Mouse (Mus musculus) hematopoietic stem cell, adult 5-6 weeks (primary cell): ENCODE measurements around the gene Pthlh. TPM values are rescaled to one million over a fixed set of nuclear protein-coding genes. Genes with fewer than 3 reads are reported as not detected.

Experiments used
- ATAC-seq, 2 experiments: fragments of 125-278 bp in 1 of 2; replicated peaks in 1 of 2; 2 replicates each; pipeline ENCODE4 v1.8.0; 2016 to 2017; ENCODE audit warnings: inconsistent platforms in 2 of 2, mild to moderate bottlenecking in 2 of 2, moderate number of reproducible peaks in 2 of 2, low read depth in 1 of 2, moderate TSS enrichment in 1 of 2; ENCODE audit not compliant: low FRiP score in 2 of 2, poor library complexity in 2 of 2, severe bottlenecking in 2 of 2, insufficient read depth in 1 of 2, low TSS enrichment in 1 of 2
- total RNA-seq: library from RNA; stranded (forward); fragments of 172-1452, 232-1000 nt; gene quantifications from 2 replicates; pipeline ENCODE4 v1.2.3, GENCODE M21; 2017

Pthlh gene
- total RNA-seq, 1 experiment from 2014 or later: not detected

- ATAC-seq: no peak
Observed at GRCm38 (mm10) chr6:147219099-147219498, 44.9 kb downstream of the Pthlh start.

GRCm38 (mm10) chr6:147216156-147216555 is 47.8 kb downstream of the Pthlh start:
- ATAC-seq: no peak

- ATAC-seq: no peak
Observed at GRCm38 (mm10) chr6:147207821-147208330, 56.1 kb downstream of the Pthlh start.

Other genes with a start within 250 kb of the Pthlh start
- gene Rep15, start 231.6 kb downstream of the Pthlh start, total RNA-seq: 1.5 TPM in 1 of 2 replicates, not detected in the other
- 43.6 and 70.9 TPM in 2 replicates for gene Mrps35, start 221.4 kb downstream of the Pthlh start, total RNA-seq
- gene Mansc4, start 177.2 kb downstream of the Pthlh start, total RNA-seq: not detected in 2 replicates
- gene Klhl42, start 172.8 kb downstream of the Pthlh start, total RNA-seq: 7.7 and 14.3 TPM in 2 replicates
- gene Ccdc91, start 211.6 kb upstream of the Pthlh start, total RNA-seq: 50.5 and 51.2 TPM in 2 replicates